Mouse (Mus musculus) hindbrain, embryonic 14.5 days (tissue): Measurements from ENCODE around the gene Map4k4. TPM values are rescaled to one million over a fixed set of nuclear protein-coding genes. Genes with fewer than 3 reads are reported as not detected.

Experiments used
- ATAC-seq: fragments of 200-750 bp; cut with Nextera tagmentation; 2 replicates; pipeline ENCODE4 v1.8.0; 2017; ENCODE audit warnings: moderate number of reproducible peaks, mild to moderate bottlenecking, moderate TSS enrichment, moderate library complexity; ENCODE audit not compliant: low FRiP score
- DNase-seq: peaks from one replicate; pipeline ENCODE4 v3.0.0-alpha.2; 2015; ENCODE audit warnings: low spot score
- H3K27ac ChIP-seq: fragments of 300-500 bp; sonication (generic); 2 replicates; pipeline ENCODE4 v1.5.1; 2014; ENCODE audit warnings: mild to moderate bottlenecking, moderate library complexity
- H3K27me3 ChIP-seq: fragments of 300-500 bp; sonication (generic); 2 replicates; pipeline ENCODE4 v1.6.1; 2014; ENCODE audit warnings: mild to moderate bottlenecking, low read length, mixed read lengths; ENCODE audit not compliant: control insufficient read depth, insufficient read depth
- H3K36me3 ChIP-seq: fragments of 300-500 bp; sonication (generic); replicated peaks from 2 replicates; pipeline ENCODE4 v1.6.1; 2014; ENCODE audit not compliant: control insufficient read depth, insufficient read depth
- H3K4me1 ChIP-seq: fragments of 300-500 bp; sonication (generic); replicated peaks from 2 replicates; pipeline ENCODE4 v1.6.1; 2014; ENCODE audit warnings: antibody characterized with exemption, low read length, mixed read lengths; ENCODE audit not compliant: control insufficient read depth, insufficient read depth
- H3K4me2 ChIP-seq: fragments of 300-500 bp; sonication (generic); replicated peaks from 2 replicates; pipeline ENCODE4 v1.6.1; 2014; ENCODE audit warnings: mild to moderate bottlenecking, moderate library complexity
- H3K4me3 ChIP-seq: fragments of 300-500 bp; sonication (generic); replicated peaks from 2 replicates; pipeline ENCODE4 v1.5.1; 2014; ENCODE audit warnings: mild to moderate bottlenecking, low read length
- H3K9ac ChIP-seq: fragments of 300-500 bp; sonication (generic); 2 replicates; pipeline ENCODE4 v1.6.1; 2014
- H3K9me3 ChIP-seq: fragments of 300-500 bp; sonication (generic); 2 replicates; pipeline ENCODE4 v1.6.1; 2016; ENCODE audit warnings: low read length; ENCODE audit not compliant: control insufficient read depth
- WGBS: fragments of 180-500 bp; shearing (Covaris S2); extraction: QIAGEN DNeasy Blood & Tissue Kit; methylation state at CpG from one replicate; pipeline ENCODE4 v1.1.7; 2014; 5-methylcytosine and 5-hydroxymethylcytosine counted together
- polyA plus RNA-seq: library from polyadenylated mRNA; unstranded; fragments of >200 nt; fragmentation: Nextera tagmentation; extraction: Ambion mirVana; gene quantifications from 2 replicates; pipeline ENCODE4 v1.2.1, GENCODE M21; 2014

Gene Map4k4
- polyA plus RNA-seq, 1 experiment from 2014 or later: 51.2 TPM

DNA sequence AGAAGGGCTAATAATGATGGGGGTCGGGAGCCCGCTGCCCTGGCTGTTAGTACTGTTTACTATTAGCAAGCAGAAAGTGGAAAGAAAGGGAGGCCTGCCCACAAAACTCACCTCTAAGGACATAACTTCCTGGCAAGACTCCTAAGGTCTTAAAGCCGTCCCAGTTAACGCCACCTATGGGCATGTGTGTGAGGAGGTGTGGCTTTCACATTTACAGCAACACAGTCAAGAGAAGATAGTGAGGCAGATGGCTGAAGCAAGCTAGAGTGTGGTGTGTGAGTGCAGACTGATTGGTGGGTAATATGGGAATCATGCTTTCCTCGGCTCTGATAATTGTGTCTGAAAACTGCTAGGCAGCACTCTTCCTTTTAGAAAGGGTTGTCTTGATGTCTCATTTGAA lies 48.5 kb downstream of the Map4k4 start:
- H3K36me3 ChIP-seq: no peaks in the 10 kb centered on the region
- H3K9ac ChIP-seq: no peak overlapping the region
- H3K27ac ChIP-seq: peak overlapping the region; percentile 73; the same call in 1 of the 2 replicates
- no peak overlapping the region for H3K4me3 ChIP-seq
- H3K4me1 ChIP-seq: peaks cover 73% of the 10 kb centered on the region
- H3K27me3 ChIP-seq: no peaks in the 10 kb centered on the region
- no peak overlapping the region for H3K4me2 ChIP-seq
- H3K9me3 ChIP-seq: no peaks in the 10 kb centered on the region
- ATAC-seq: no peak
- 55% methylated on average over 5 of the region's 5 CpGs for WGBS
- no peak for DNase-seq

DNA sequence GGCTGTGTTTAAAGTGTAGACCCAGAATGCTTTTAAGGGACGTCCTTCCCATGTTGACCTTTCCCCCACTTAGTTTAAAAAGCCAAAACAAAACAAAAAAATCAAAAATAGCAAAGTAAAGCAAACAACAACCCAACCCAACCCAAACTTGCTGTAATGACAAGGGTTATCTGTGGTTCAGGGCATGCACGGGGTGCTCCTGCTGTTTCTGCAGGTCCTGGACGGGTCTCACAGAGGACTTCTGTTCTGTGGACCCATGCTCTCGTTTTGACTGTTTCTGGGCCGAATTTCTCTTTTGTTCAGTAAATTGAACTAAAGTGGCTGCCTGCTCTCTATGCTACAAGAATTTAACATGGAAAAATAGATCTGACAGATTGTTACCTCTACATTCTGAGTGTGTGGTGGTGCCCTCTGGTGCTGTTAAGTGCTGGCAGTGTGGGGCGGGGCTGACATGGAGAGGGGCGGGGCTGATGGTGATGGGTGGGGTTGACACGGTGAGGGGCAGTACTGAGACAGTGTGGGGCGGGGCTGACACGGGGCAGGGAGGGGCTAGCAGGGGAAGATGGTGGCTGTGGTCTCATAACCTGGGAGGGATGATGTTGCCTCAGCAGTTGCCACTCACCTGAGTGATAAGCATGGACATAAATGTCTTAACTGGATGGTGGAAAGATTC lies 49.2 kb downstream of the Map4k4 start:
- H3K4me2 ChIP-seq: no peak overlapping the region
- H3K9me3 ChIP-seq: no peaks in the 10 kb centered on the region
- H3K4me3 ChIP-seq: no peak overlapping the region
- 36% methylated on average over 10 of the region's 10 CpGs for WGBS
- ATAC-seq (no peak), DNase-seq (no peak)
- H3K27me3 ChIP-seq: no peaks in the 10 kb centered on the region
- H3K27ac ChIP-seq: no peak overlapping the region
- H3K36me3 ChIP-seq: no peaks in the 10 kb centered on the region
- H3K4me1 ChIP-seq: peaks cover 66% of the 10 kb centered on the region
- H3K9ac ChIP-seq: no peak overlapping the region

DNA sequence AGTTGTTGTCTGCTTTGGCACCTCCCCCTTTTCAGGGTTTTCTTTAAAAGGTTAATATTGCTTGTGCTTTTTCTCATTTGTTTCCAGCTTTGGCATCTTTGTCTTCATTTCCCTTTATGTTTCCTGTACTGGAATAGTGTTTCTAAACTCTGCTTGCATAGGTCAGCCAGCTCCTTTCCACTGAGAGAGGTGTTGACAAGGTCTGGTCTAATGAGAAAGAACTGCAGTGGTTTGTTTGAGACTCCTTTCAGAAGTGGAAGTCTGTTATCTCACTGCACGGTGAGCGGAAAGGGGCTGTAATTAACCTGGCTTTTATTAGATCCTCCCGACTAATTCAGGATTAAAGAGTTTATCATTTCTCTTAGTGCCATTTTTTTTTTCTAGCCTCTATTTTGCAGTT lies 49.9 kb downstream of the Map4k4 start:
- Histone ChIP-seq H3K36me3 (no peaks in the 10 kb centered on the region), H3K27ac (no peak overlapping the region), H3K9ac (no peak overlapping the region), H3K27me3 (no peaks in the 10 kb centered on the region), H3K4me1 (peaks cover 61% of the 10 kb centered on the region), H3K9me3 (no peaks in the 10 kb centered on the region), H3K4me2 (no peak overlapping the region), H3K4me3 (no peak overlapping the region)
- DNase-seq: no peak
- 55% methylated on average over 3 of the region's 3 CpGs for WGBS
- ATAC-seq: no peak

DNA sequence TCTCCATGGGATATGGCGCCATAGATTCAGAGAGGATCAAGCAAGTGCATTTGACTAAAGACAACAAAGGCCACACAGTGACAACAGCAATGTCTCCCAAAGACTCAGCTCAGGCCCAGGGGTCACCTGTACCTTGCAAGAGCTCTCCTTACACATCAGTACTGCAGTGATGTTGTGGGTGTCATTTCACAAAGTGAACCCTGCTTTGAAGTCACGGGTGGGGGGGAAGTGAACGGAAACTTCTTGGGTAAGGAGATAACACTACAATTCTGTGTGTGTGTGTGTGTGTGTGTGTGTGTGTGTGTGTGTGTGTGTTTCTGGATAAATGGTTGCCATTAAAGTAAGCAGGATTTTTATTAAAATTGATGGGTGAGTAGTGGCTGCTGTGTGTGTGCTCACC lies 53.9 kb downstream of the Map4k4 start:
- ATAC-seq (no peak), DNase-seq (no peak)
- no peaks in the 10 kb centered on the region for H3K27me3 ChIP-seq
- H3K9ac ChIP-seq: no peak overlapping the region
- H3K9me3 ChIP-seq: no peaks in the 10 kb centered on the region
- WGBS: 87% methylated on average over 3 of the region's 3 CpGs
- H3K27ac ChIP-seq: no peak overlapping the region
- H3K36me3 ChIP-seq: no peaks in the 10 kb centered on the region
- no peak overlapping the region for H3K4me2 ChIP-seq
- peaks cover 47% of the 10 kb centered on the region for H3K4me1 ChIP-seq
- H3K4me3 ChIP-seq: no peak overlapping the region

DNA sequence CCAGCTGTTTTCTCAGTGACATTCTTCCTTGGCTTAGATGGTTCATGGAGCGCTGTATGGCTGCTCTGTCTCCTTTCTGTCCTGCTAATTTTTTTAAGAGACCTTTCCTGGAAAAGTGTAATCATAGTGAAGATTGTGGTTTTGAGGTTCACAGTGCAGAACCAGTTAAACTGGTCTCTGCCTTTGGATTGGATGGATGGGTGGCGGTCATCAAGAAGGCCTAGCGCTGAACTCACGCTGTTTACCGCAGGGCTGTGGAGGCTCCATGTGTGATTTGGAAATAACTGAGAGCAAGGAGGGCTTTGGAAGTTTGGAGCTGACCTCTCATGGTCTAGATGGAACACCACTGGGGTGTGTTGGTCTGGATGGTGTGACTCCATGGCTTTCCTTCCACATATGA lies 56.0 kb downstream of the Map4k4 start:
- Histone ChIP-seq H3K27ac (no peak overlapping the region), H3K4me1 (peaks cover 39% of the 10 kb centered on the region), H3K36me3 (no peaks in the 10 kb centered on the region), H3K9me3 (no peaks in the 10 kb centered on the region), H3K4me3 (no peak overlapping the region), H3K9ac (no peak overlapping the region), H3K27me3 (no peaks in the 10 kb centered on the region), H3K4me2 (no peak overlapping the region)
- 74% methylated on average over 5 of the region's 5 CpGs for WGBS
- no peak for ATAC-seq
- no peak for DNase-seq

DNA sequence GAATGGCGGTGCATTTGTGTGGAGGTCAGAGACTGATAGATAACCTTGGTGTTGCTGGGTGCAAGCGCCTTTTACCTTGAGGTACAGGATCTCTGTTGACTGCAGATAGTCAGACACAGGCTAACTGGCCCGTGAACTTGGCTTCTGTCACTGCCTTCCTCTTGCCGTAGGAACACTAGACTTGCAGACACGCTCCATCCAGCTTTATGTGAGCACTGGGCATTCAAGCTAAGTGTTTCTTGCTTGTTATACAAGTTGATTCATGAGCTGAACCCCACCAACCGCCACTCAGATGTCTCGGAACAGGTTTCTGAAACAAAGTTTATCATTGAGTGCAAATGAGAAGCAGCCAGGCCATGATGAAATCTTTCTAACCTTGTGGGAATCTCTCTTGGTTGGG lies 57.3 kb downstream of the Map4k4 start:
- Histone ChIP-seq H3K36me3 (peaks cover 9% of the 10 kb centered on the region), H3K4me3 (no peak overlapping the region), H3K4me2 (no peak overlapping the region), H3K27ac (no peak overlapping the region), H3K4me1 (peaks cover 39% of the 10 kb centered on the region), H3K27me3 (no peaks in the 10 kb centered on the region), H3K9ac (no peak overlapping the region), H3K9me3 (no peaks in the 10 kb centered on the region)
- 77% methylated on average over 7 of the region's 7 CpGs for WGBS
- ATAC-seq (no peak), DNase-seq (no peak)

DNA sequence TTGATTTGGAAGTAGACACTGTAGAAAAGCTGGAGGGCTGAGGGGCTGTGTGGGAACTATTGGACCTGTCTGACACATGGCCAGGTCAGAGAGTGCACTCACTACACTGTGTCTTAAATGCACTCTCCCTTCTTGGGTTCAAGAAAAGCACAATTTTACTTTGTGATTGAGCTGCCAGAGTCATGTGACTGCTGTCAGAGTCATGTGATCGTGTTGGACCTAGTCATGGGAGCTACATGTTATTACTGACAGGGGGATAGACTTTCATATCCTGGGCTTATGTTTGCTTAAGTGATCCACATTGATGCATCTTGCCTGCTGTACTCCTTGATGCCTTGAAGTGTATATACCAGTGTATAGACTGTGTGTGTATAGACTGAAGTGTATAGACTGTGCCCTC lies 59.9 kb downstream of the Map4k4 start:
- 95% methylated on average over 1 of the region's 1 CpGs for WGBS
- Histone ChIP-seq H3K36me3 (peaks cover 20% of the 10 kb centered on the region), H3K9ac (no peak overlapping the region), H3K9me3 (no peaks in the 10 kb centered on the region), H3K4me3 (no peak overlapping the region), H3K27ac (no peak overlapping the region), H3K4me2 (no peak overlapping the region), H3K27me3 (no peaks in the 10 kb centered on the region), H3K4me1 (peaks cover 50% of the 10 kb centered on the region)
- DNase-seq (no peak), ATAC-seq (no peak)

DNA sequence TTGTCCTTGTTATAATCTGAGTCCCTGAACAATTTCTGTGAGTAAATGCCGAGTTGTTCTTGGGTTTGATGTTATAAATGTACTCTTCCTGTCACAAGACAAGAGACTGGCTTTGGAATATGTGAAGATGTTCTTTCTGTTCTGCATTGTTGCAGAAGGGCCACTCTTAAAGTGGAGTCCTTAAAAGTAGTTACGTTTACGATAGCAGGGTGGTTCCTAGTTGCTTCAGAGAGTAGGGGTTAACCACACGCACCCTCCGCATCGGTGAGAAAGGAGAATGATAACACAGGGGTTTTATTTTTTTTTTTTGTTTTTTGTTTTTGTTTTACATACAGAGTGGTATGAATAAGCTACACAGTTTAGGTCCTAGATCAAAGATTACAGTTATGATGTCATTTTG lies 60.4 kb downstream of the Map4k4 start:
- Histone ChIP-seq H3K27me3 (no peaks in the 10 kb centered on the region), H3K27ac (no peak overlapping the region), H3K4me3 (no peak overlapping the region), H3K9me3 (no peaks in the 10 kb centered on the region), H3K9ac (no peak overlapping the region), H3K36me3 (peaks cover 20% of the 10 kb centered on the region), H3K4me1 (peaks cover 50% of the 10 kb centered on the region), H3K4me2 (no peak overlapping the region)
- DNase-seq: no peak
- WGBS: 86% methylated on average over 6 of the region's 6 CpGs
- ATAC-seq: no peak

DNA sequence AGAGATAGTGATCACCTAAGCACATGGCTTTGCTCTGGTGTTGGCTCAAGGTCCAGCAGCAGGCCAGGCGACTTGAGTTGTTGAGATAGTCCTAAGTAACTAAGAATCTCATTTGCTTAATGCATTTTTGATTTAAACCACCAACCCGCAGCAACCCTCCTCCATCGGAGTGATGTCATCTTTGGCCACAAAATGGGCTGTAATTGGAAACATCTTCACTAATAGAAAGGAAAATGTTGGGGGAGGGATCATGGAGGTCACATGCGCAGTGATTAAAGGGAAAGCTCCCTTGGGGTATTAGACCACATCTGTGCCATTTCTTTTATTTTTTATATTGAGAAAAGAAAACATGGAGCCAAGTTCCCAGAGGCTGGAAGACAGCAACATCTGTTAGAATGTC lies 61.6 kb downstream of the Map4k4 start:
- WGBS: 54% methylated on average over 4 of the region's 4 CpGs
- H3K27me3 ChIP-seq: no peaks in the 10 kb centered on the region
- peaks cover 20% of the 10 kb centered on the region for H3K36me3 ChIP-seq
- no peak overlapping the region for H3K4me2 ChIP-seq
- H3K9ac ChIP-seq: no peak overlapping the region
- DNase-seq (no peak), ATAC-seq (no peak)
- H3K9me3 ChIP-seq: no peaks in the 10 kb centered on the region
- 0 out of 2 replicates have a peak overlapping the region, but pooled peaks have one; percentile 16 for H3K27ac ChIP-seq
- peaks cover 43% of the 10 kb centered on the region for H3K4me1 ChIP-seq
- H3K4me3 ChIP-seq: no peak overlapping the region

DNA sequence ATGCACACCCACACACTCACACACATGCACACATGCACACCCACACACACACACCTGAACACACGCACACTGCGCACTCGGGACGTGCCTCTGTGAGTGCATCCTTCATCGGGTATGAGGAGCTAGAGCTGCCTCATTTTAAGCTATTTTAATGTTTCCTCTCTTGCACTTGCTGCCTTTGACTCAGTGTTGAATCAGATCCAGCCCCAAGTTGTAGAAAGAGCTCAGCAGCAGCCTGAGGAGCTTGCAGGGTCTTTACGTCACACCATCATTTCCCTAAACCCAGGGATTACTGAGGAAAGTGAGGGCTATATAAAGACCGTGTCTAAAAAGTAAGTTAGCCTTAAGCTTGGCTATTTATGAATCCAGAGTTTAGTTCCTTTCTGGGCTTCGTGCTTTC lies 62.1 kb downstream of the Map4k4 start:
- ATAC-seq (no peak), DNase-seq (no peak)
- WGBS: 89% methylated on average over 8 of the region's 8 CpGs
- peaks cover 20% of the 10 kb centered on the region for H3K36me3 ChIP-seq
- peaks cover 40% of the 10 kb centered on the region for H3K4me1 ChIP-seq
- no peaks in the 10 kb centered on the region for H3K9me3 ChIP-seq
- no peak overlapping the region for H3K4me2 ChIP-seq
- H3K27ac ChIP-seq: 0 out of 2 replicates have a peak overlapping the region, but pooled peaks have one; percentile 16
- no peak overlapping the region for H3K4me3 ChIP-seq
- no peaks in the 10 kb centered on the region for H3K27me3 ChIP-seq
- no peak overlapping the region for H3K9ac ChIP-seq
